Mouse (Mus musculus) liver, embryonic 14.5 days (tissue): ENCODE data around the gene Tekt3. TPM values are rescaled to one million over a fixed set of nuclear protein-coding genes. Genes with fewer than 3 reads are reported as not detected.

Experiments
- ATAC-seq: fragments of 200-750 bp; cut with Nextera tagmentation; 2 replicates; pipeline ENCODE4 v1.8.0; 2017; ENCODE audit warnings: moderate number of reproducible peaks, mild to moderate bottlenecking, moderate library complexity; ENCODE audit not compliant: insufficient read depth
- DNase-seq, 3 experiments: peaks; one replicate each; pipeline ENCODE4 v3.0.0-alpha.2; 2012 to 2013; ENCODE audit warnings: low read depth in 3 of 3, low spot score in 3 of 3
- H3K27ac ChIP-seq: fragments of 300-500 bp; sonication (generic); 2 replicates; pipeline ENCODE4 v1.5.1; 2014; ENCODE audit warnings: moderate library complexity, mild to moderate bottlenecking, control low read depth, inconsistent platforms
- H3K27me3 ChIP-seq: fragments of 300-500 bp; sonication (generic); 2 replicates; pipeline ENCODE4 v1.6.1; 2014; ENCODE audit warnings: mild to moderate bottlenecking, low read length, moderate library complexity; ENCODE audit not compliant: control insufficient read depth, insufficient read depth
- H3K36me3 ChIP-seq: fragments of 300-500 bp; sonication (generic); replicated peaks from 2 replicates; pipeline ENCODE4 v1.6.1; 2014; ENCODE audit warnings: low read depth; ENCODE audit not compliant: control insufficient read depth, insufficient read depth
- H3K4me1 ChIP-seq, 2 experiments: fragments of 200-500 bp in 1 of 2; fragments of 300-500 bp in 1 of 2; sonication (generic) in 1 of 2; replicated peaks; 2 replicates each; pipeline ENCODE4 v1.6.1; 2012 to 2014; ENCODE audit warnings: antibody characterized with exemption in 1 of 2, inconsistent platforms in 1 of 2, low read length in 1 of 2; ENCODE audit not compliant: control insufficient read depth in 2 of 2, insufficient read depth in 2 of 2
- H3K4me2 ChIP-seq: fragments of 300-500 bp; sonication (generic); 2 replicates; pipeline ENCODE4 v1.6.1; 2014; ENCODE audit warnings: low read depth, mild to moderate bottlenecking, control low read depth, moderate library complexity
- H3K4me3 ChIP-seq, 2 experiments: fragments of 200-500 bp in 1 of 2; fragments of 300-500 bp in 1 of 2; sonication (generic) in 1 of 2; 2 replicates each; pipeline ENCODE4 v1.5.1; 2012 to 2014; ENCODE audit warnings: low read depth in 2 of 2, low read length in 2 of 2, mild to moderate bottlenecking in 2 of 2, control low read depth in 1 of 2, inconsistent platforms in 1 of 2, moderate library complexity in 1 of 2; ENCODE audit not compliant: insufficient read depth in 1 of 2
- H3K9ac ChIP-seq: fragments of 300-500 bp; sonication (generic); replicated peaks from 2 replicates; pipeline ENCODE4 v1.6.1; 2014; ENCODE audit warnings: mild to moderate bottlenecking, control low read depth, moderate library complexity
- H3K9me3 ChIP-seq: fragments of 300-500 bp; sonication (generic); 2 replicates; pipeline ENCODE4 v1.6.1; 2016; ENCODE audit warnings: low read length, mixed read lengths; ENCODE audit not compliant: control insufficient read depth
- CTCF ChIP-seq: IDR thresholded peaks from 2 replicates; pipeline ENCODE4 v1.5.1; 2016; ENCODE audit warnings: antibody characterized with exemption, low read depth, control low read depth
- EP300 ChIP-seq: IDR thresholded peaks from 2 replicates; pipeline ENCODE4 v1.6.1; 2016; ENCODE audit warnings: antibody characterized with exemption, low read depth
- WGBS: fragments of 180-500 bp; shearing (Covaris S2); extraction: QIAGEN DNeasy Blood & Tissue Kit; methylation state at CpG from one replicate; pipeline ENCODE4 v1.1.7; 2014; ENCODE audit not compliant: insufficient replicate concordance; 5-methylcytosine and 5-hydroxymethylcytosine counted together
- polyA plus RNA-seq, 2 experiments: library from polyadenylated mRNA; depleted of rRNA in 1 of 2; stranded (reverse) in 1 of 2; unstranded in 1 of 2; fragments of >200 nt; fragmentation: Nextera tagmentation in 1 of 2; extraction: Ambion mirVana in 1 of 2; gene quantifications; 2 replicates each; pipeline versions ENCODE4 v1.2.1 to v1.2.3; 2012 to 2014

The Tekt3 gene
- polyA plus RNA-seq, 2 experiments: not detected

DNA sequence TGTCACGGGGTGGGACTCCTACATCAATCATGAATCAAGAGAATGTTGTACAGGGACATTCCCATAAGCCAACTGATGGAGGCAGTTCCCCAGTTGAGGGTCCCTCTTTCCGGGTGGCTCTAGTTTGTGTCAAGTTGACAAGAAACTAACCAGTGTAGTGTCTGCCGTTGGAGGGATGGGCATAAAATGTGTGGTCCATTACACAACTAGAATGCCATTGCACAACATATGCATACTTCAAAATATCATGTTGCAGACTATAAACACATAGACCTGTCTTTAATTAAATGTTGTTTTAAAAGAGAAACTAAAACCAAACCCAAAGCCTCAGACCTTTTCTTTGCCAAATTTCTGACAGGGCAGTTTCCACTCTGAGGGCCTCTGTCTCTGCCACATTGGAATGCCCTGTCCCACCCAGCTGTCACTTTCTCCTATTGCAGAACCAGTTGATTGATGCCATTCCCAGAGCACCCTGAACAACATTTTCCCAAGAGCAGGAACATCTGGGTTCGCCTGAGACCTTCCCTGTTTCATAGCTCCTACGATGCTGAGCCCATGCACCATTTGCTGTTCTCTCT is 3.0 kb upstream of the Tekt3 start:
- Histone ChIP-seq H3K27me3 (no peaks in the 10 kb centered on the region), H3K9ac (no peak overlapping the region), H3K4me3 (no peak overlapping the region), H3K4me1 (no peaks in the 10 kb centered on the region), H3K9me3 (no peaks in the 10 kb centered on the region), H3K27ac (no peak overlapping the region), H3K36me3 (no peaks in the 10 kb centered on the region), H3K4me2 (no peak overlapping the region)
- DNase-seq: no peak
- no peak for TF ChIP-seq EP300
- no peak for TF ChIP-seq CTCF
- WGBS: 44% methylated on average over 5 of the region's 5 CpGs
- ATAC-seq: no peak

DNA sequence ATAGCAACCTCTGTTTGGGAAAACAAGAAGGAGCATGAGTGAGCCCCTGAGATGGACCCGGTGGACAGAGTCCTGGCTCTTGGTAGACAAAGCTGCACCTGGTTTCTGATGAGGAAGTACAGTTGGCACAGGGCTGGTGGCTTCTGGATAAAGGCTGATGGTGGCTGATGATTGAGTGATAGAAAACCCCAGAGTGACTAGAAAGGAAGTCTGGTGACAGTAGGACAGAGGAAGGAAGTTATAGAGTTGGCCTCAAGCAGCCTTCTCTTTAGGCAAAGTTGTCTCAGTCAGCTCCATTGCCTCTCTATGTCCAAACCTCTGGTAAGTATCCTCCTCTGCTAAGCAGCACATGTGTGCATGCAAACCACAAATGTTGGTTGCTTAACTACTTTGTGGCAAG is 1.5 kb upstream of the Tekt3 start:
- ATAC-seq (no peak), DNase-seq (no peak)
- TF ChIP-seq CTCF: no peak
- no peak for TF ChIP-seq EP300
- Histone ChIP-seq H3K4me3 (no peak overlapping the region), H3K4me1 (no peaks in the 10 kb centered on the region), H3K27me3 (no peaks in the 10 kb centered on the region), H3K36me3 (no peaks in the 10 kb centered on the region), H3K4me2 (no peak overlapping the region), H3K27ac (no peak overlapping the region), H3K9me3 (no peaks in the 10 kb centered on the region), H3K9ac (no peak overlapping the region)
- 9% methylated on average over 1 of the region's 1 CpGs for WGBS

DNA sequence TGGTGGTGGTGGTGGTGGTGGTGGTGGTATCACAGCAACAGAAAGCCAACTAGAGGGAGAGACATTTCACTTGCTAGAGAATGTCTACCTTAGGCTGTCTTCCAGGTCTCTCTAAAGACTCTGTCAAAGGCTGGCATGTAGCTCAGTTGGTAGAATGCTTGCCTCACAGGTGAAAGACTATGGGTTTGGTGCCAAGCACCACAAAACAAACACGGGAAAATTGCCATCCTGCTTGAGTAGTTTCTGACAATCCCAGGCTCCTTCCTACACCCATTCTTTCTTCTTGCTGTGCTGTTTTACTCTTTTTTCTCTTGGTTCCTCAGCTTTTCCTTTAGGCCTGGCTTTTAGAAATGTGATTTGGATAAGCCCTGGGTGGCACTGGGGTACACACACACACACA is 5.1 kb downstream of the Tekt3 start:
- ATAC-seq (no peak), DNase-seq (no peak)
- Histone ChIP-seq H3K9me3 (no peaks in the 10 kb centered on the region), H3K4me3 (no peak overlapping the region), H3K9ac (no peak overlapping the region), H3K36me3 (no peaks in the 10 kb centered on the region), H3K27me3 (no peaks in the 10 kb centered on the region; the same call in 1 of the 2 replicates), H3K4me1 (no peaks in the 10 kb centered on the region), H3K4me2 (no peak overlapping the region), H3K27ac (no peak overlapping the region)
- TF ChIP-seq CTCF (no peak), EP300 (no peak)
- WGBS: 45% methylated on average over 1 of the region's 1 CpGs

DNA sequence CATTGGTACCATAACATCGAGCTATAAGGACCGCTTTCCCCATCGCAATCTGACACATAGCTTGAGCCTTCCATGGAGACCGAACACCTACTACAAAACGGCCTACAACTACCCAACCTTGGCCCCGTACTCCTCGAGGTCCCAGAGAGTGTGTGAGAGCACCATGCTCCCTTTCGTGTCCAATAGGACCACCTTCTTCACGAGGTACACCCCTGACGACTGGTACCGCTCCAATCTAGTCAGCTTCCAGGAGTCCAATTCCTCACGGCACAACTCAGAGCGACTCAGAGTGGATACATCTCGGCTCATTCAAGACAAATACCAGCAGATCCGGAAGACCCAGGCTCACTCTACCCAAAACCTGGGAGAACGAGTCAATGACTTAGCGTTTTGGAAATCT is 8.6 kb downstream of the Tekt3 start:
- H3K4me2 ChIP-seq: no peak overlapping the region
- no peaks in the 10 kb centered on the region; the same call in 1 of the 2 replicates for H3K27me3 ChIP-seq
- 70% methylated on average over 17 of the region's 17 CpGs for WGBS
- H3K4me3 ChIP-seq: no peak overlapping the region
- no peak for DNase-seq
- no peak for TF ChIP-seq EP300
- H3K36me3 ChIP-seq: no peaks in the 10 kb centered on the region
- no peak overlapping the region for H3K27ac ChIP-seq
- H3K9ac ChIP-seq: no peak overlapping the region
- ATAC-seq: no peak
- no peaks in the 10 kb centered on the region for H3K4me1 ChIP-seq
- H3K9me3 ChIP-seq: no peaks in the 10 kb centered on the region

DNA sequence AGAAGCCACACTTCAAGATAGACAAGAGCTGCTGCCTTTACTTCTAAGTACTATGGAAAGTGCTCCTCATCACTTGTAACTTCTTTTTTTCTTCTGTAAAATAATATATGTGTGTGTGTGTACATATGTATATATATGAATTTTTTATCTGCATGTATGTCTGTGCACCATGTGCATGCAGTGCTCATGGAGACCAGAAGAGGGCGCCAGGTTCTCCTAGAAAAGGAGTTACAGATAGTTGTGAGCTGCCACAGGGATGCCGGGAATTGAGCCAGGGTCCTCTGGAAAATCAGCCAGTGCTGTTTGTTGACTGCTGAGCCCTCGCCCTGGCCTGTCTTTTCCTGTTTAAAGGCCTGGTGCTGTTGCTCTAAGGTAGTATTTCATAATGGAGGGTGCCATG is 23.1 kb downstream of the Tekt3 start:
- Histone ChIP-seq H3K36me3 (no peaks in the 10 kb centered on the region), H3K4me3 (no peak overlapping the region), H3K27ac (no peak overlapping the region), H3K27me3 (no peaks in the 10 kb centered on the region), H3K4me2 (no peak overlapping the region), H3K9me3 (no peaks in the 10 kb centered on the region), H3K4me1 (no peaks in the 10 kb centered on the region), H3K9ac (no peak overlapping the region)
- DNase-seq (no peak), ATAC-seq (no peak)
- WGBS: 57% methylated on average over 3 of the region's 3 CpGs
- peak; percentile 33; the same call in 1 of the 2 replicates for TF ChIP-seq CTCF
- no peak for TF ChIP-seq EP300

DNA sequence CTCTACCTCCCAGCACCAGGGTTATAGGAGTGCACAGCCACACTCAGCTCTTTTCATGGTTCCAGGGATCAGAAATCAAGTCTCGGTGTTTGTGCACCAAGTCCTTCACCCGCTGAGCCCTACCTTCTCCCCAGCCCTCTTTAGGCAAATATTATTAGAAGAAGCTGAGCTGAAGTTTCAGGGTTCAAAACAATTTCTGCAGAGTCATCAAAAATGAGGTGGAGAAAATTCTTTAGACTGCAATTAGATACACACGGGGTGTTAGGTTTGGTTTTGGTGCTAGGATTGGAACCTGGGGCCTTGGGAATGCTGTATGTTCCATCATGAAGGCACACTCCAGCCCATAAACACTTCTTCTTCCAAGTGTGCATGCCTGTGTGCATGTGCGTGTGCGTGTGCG is 27.2 kb downstream of the Tekt3 start:
- no peak overlapping the region for H3K9ac ChIP-seq
- WGBS: 76% methylated on average over 6 of the region's 6 CpGs
- no peak overlapping the region for H3K4me2 ChIP-seq
- H3K4me3 ChIP-seq: no peak overlapping the region
- no peaks in the 10 kb centered on the region for H3K4me1 ChIP-seq
- no peaks in the 10 kb centered on the region for H3K9me3 ChIP-seq
- TF ChIP-seq EP300 (no peak), CTCF (no peak)
- ATAC-seq: no peak
- no peak for DNase-seq
- H3K36me3 ChIP-seq: no peaks in the 10 kb centered on the region
- no peaks in the 10 kb centered on the region for H3K27me3 ChIP-seq
- H3K27ac ChIP-seq: no peak overlapping the region
